Mouse (Mus musculus) urinary bladder, postnatal 10 days (tissue): ENCODE results near the gene Sec24d.

Experiments
- DNase-seq: peaks from one replicate; pipeline ENCODE4 v3.0.0; 2022; ENCODE audit warnings: low spot score

Gene Sec24d

DNA sequence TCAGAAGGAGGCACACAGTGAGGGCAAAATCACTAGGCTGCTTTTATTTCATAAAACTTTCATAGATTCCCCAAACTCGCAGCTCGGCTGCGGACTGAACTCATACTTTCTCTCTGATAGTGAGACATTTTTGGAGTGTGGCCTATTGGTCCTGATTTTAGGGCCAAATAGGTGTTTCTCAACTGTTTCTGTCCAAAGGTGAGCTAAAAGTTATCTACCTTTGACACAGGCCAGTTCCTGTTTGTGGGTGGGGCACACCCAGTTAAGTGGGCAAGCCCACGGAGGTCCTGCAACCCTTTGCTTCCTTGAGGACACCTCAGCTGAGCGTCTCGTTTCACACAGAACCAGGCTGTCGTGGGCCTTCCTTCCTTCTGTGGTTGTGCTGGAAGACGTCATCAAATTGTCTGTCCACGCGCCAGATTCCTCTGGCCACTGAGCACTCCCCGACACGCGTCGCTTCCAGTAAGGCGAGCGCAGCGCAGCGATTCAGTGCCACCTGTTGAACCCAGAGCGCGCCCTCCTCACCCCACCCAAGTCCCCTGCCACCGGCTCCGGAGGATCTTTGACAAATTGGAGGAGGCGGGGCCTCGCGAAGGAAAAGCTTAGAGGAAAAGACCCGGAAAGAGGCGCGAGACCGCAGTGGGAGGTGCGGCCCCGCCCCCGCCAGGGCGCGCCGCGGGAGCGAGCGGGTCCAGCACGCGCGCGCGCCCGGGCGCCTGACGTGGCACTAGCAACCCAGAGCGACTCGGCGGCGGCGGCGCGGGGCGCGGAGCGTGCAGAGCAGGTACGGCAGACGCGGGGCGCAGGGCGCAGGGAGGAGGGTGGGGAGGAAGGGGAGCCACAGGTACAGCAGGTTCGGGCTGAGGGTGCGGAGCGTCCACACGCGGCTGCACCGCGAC is at the start of gene Sec24d:
Sec24d (plus strand) TSS at position 703 of the 899 bp plus-strand sequence.
- peak; percentile 39 for DNase-seq

DNA sequence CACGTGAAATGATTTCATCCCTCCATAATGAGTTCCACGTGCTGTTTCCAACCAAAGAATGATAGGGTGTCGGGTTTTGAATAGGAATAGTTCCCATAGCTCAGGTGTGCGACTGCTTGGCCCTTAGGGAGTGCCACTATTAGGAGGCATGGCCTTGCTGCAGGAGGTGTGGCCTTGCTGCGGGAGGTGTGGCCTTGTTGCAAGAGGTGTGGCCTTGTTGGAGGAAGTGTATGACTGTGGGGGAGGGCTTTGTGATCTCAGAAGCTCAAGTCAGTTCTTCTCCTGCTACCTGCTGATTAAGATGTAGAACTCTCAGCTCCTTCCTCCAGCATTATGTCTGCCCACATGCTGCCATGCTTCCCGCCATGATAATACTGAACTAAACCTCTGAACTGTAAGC is 48.6 kb upstream of the Sec24d start:
- DNase-seq = no peak

GRCm38 (mm10) chr3:123227276-123227675 is 40.0 kb upstream of the Sec24d start:
- DNase-seq = no peak

DNA sequence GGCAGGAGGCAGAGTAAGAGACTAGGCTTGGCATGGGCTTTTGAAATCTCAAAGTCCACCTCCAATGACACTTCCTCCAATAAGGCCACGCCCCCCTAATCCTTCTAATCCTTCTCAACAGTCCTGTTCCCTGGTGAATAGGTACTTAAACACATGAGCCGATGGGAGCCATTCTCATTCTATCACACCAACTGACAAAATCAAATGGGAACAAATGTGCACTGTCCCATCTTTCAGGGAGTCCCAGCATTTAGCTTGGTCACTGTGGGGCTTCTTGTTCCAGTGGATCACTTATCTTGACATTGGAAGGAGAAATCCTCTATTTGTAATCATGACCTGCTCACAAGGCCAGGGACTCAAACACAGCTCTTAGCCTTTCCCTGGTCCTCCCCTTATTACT is 35.6 kb upstream of the Sec24d start:
- no peak for DNase-seq

DNA sequence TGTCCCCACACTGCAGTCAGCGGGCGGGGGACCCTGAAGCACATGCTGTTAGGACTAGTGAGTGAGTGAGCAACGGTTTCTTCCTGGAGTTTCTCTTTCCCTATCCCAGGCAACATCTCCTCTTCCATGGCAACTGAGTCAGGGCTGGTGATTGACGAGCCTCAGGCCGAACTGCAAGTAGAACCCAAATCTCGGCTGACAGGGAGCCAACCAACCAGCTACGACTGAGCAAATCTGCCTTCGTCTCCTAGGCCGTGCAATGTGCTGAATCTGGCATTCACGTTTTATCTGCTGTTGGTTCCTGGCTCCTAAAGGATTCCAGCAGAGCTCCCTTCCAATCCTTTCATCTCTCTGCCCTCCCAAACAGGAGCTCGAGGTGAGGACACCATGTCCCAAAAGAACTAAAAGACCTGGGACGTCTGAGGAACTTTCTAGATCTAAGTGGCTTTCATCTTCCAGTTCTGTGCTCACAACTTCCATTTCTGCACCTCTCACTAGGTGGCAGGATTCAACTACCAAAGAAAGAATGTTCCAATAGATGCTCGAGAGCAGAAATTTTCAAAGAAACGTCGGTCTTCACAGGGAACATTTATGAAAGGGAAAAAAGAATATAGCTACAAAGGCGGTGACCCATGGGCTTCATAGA is 32.9 kb upstream of the Sec24d start:
- no peak for DNase-seq

DNA sequence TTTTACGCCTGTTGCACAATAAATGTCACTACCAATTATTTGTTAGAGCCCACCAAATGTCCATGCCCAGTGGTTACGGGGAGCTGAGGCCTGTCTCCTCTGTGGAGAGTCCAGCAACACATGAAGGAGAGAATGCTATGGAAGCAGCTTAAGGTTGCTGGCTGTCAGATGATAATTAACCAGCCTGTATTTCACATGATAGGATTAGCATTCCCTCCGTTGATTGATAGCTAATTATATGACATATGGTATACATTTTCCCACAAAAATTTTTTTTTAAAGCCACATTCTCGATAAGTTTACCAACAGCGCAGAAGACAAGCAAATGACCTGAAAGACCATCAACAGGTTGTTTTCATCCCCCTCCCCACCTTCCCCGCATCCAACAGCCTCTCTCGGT is 31.8 kb upstream of the Sec24d start:
- no peak for DNase-seq

DNA sequence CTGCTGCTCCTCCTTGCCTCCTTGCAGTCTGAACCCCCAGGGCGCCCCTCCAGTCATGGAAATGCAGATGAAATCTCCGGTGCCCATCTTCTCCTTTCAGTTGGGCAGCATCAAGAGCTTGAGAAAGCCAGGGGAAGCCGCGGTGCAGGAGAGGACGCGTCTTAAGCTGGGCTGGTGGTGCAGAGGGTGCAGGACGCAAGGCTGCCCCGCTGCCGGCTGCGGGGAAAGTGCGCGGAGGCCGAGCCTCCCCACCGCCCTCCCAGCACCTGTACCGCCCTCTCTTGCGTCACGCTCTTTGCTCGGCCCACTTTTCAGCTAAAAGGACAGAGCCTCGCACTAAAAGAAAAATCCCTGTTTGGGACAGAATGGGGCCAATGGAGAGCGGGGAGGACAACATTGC is 31.3 kb upstream of the Sec24d start, which contains the start of gene Synpo2:
Synpo2 (minus strand) TSS at position 229 of the 400 bp plus-strand sequence.
- peak; percentile 26 for DNase-seq

GRCm38 (mm10) chr3:123237039-123237438 is 30.2 kb upstream of the Sec24d start:
- DNase-seq = no peak

DNA sequence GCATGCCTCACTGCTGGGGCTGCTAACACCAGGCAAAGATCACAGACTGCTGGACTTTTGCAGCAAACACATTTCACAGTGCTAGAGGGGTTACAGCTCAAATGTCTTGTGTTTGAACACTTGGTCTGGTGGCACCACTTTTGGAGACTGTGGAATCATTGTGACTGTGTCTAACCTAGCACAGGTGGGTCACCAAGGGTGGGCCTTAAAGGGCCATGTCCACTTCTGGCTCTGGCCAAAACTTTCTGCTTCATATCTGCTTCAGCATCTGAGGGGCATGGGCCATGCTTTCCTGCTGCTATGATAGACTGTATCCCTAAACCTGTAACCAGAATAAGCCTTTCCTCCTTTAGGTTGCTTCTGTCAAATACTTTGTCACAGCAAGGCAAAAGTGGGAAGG is 29.8 kb upstream of the Sec24d start:
- no peak for DNase-seq

- DNase-seq = no peak
Observed at GRCm38 (mm10) chr3:123244376-123244775, 22.9 kb upstream of the Sec24d start.

- DNase-seq = no peak
Observed at GRCm38 (mm10) chr3:123245646-123246045, 21.6 kb upstream of the Sec24d start.

DNA sequence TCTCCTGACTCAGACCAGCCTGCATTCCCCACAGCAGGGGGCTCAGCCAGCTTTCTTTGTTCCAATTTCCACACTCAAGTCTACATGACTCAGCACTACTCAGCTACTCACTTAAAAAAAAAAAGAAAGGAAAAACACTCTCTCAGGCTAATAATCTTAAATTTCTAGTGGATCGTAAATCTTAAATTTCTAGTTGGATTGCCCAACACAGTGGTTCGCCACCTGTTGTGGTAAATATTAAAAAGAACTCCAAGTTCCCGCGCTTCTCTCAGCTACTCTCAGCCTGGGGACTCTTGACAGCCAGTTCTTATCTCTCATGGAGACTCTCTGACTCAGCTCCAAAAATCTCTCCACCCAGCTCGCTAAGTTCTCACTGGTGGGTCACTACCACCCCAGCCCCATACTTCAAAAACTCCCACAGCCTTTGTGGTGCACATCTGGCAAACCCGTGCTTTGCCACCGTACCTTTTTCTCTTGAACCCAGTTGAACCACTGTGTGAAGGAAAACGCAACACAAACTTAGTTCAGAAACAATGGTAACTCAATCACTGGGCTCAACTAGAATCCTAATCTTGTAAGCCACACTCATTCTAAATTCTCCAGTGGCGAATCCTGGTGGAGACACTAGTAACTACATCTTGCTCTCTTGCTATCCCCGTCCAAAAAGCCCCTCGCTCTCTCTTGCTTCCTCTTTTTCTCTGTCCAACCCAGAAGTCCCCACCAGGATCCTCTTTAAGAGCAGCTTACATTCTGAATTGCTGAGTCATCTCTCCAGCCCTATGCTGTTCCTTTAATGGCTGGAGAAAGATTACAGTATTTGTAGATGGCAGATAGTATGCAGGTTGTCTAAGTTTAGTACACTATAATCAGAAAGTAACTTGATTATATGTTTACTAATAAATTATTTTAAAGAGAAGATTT is 10.8 kb upstream of the Sec24d start:
- DNase-seq = no peak

- DNase-seq = no peak
Observed at GRCm38 (mm10) chr3:123258709-123259108, 8.5 kb upstream of the Sec24d start.

DNA sequence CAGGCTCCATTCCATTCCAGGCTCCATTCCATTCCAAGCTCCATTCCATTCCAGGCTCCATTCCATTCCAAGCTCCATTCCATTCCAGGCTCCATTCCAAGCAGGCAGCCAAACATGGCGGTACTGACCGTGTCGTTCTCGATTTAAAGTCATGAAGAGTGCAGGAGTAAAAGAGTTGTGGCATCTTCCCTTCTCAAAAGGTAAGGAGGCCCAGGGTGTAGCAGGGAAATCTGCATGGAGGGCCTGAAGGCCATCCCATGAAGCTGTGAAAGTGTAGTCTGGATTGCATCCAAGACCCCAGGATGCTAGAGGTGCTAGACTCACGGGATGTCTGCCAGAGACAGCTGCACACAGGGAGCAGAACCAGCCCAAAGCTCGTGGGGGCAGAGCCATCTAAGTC is 2.5 kb upstream of the Sec24d start:
- DNase-seq = no peak

DNA sequence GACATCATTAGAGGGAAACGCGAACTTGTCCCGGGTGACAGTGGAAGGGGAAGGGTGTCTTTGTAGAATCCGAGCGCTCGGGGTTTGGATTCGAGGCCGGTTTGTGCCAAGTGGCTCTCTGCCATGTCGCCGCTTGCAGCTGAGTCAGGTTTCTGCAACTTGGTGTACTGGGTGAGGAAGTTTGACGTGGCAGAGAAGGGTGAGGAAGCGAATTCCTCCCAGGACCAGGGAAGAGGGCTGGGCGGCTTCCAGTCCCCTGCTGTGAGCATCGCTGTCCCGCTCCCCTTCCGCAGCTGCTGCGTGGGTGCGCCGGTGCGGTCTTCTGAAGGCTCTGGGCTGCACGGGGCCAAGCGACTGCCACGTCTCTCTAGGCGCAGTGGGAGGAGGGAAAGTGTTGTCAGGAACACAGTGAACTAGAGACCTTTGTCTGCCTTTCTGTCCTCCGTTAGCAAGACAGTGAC is 516 bp downstream of the Sec24d start:
- no peak for DNase-seq

- no peak for DNase-seq
Observed at GRCm38 (mm10) chr3:123282866-123283615, 15.8 kb downstream of the Sec24d start.

GRCm38 (mm10) chr3:123284284-123284683 is 17.0 kb downstream of the Sec24d start:
- DNase-seq = no peak

GRCm38 (mm10) chr3:123285649-123286048 is 18.4 kb downstream of the Sec24d start:
- no peak for DNase-seq

DNA sequence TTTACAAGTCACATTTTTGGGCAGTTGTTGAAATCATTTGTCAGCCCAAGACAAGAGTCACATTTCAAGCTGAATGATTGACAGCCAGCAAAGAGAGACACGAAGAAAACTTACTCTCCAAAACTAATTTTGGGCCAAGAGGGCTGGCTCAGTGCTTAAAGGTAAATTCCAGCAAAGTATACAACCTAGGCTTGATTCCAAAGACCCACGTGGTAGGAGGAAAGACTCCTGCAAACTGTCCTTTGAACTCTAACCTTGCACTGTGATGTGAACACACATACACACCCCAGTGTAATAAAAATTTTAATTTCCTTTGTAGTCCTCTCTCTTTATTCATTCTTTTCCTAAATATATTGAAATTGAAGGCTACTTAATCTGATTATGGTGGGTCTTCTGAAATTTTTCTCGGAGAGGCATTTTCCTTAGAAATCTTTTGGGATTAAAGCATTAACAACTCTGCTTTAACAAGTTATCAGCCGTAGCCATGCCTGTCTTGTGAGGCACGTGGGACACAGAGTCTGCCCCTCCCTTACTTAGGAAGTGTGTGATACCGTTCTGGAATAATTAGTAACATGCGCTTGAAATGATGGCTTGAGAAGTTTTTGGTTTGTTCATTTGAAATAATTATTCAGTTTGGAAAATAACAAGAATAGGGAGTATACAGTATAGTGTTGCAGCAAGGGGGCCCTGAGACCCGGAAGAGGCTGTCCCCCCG is 21.8 kb downstream of the Sec24d start:
- DNase-seq = no peak

DNA sequence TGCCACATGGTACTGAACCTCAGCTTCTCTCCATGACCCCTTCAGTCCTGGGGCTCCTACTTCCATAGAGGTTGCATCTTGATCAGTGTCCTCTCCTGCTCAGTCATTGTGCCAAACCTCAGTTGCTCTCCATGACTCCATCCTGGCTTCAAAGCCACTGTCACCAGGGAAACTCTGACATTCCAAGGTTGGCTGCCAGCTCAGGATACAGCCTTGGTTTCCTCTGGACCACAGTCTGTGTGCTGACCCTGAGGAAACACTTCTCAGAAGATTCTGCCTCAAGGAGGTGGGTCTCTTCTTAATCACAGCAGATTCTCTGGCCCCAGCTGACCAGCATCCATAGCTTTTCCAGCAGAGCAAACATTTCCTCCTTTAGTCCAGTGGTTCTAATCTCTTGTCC is 24.4 kb downstream of the Sec24d start:
- DNase-seq = no peak

- DNase-seq = no peak
Observed at GRCm38 (mm10) chr3:123296654-123297053, 29.4 kb downstream of the Sec24d start.
